7 mouse cellular contexts compared by ENCODE assay signal in the genomic region with DNA sequence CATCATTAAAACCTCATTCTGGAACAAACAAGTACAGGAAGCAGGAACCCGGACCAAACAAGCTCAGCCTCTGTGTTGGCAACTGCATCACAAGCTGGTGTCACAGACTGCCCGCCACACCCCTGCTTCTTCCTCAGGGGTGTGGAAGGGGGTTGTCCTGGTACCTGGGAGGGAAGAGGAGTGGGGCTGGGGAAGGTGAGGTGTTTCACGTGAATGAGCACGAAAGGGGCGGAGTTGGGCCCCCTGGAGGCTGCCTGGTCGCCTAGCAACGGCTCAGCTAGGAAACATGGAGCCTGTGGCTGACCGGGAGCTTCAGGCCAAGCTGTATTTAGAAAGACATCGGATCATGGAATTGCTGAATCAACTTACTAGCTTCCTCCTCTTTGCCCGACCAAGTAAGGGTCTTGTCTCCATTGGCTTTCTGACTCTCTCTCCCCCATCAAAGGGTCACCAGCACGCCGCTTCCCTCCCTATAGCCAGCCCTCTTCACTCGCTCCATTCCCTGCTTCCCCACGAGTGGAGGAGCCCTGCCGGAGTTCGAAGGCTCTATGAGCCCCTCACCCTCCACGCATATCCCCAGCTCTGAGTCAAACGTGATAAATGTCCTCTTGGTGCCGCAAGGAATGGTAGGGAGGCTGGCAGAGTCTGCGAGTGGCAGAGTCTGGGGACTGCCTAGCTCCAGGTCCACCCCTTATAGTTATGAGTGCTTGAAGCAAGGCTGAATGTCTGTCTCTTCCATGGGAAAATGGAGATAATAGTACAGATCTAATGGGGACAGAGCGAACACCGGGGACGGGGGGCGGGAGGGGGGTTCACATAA. TPM values are rescaled to one million over a fixed set of nuclear protein-coding genes. Genes with fewer than 3 reads are reported as not detected.
DNase-seq lines count a peak whose midpoint lies in the region; ATAC-seq and TF ChIP-seq lines count a peak whose summit lies in the region.

Gene Efcab10, plus strand, starts transcription at position 51 of the 820 bp plus-strand sequence.

- H3K9me3 ChIP-seq in E14TG2a.4 (ENCODE audit: low read length), result no peaks in the 10 kb centered on the region
- H3K9me3 ChIP-seq in kidney, postnatal 0 days (replicated peaks; ENCODE audit: low read length), result no peaks in the 10 kb centered on the region
- no peaks in the 10 kb centered on the region for H3K9me3 ChIP-seq in lung, embryonic 16.5 days (ENCODE audit: control insufficient read depth, low read length)

- peak within 1 kb of the TSS; percentile 64 for H3K4me2 ChIP-seq in kidney, postnatal 0 days (ENCODE audit: low read length)
- peak within 1 kb of the TSS; percentile 65 for H3K4me2 ChIP-seq in lung, embryonic 16.5 days (ENCODE audit: low read depth, low read length)

- TF ChIP-seq CTCF in E14TG2a.4 (conservative IDR thresholded peaks at IDR 0.05; ENCODE audit: low read length), result no peak
- TF ChIP-seq CTCF in kidney, postnatal 0 days (IDR thresholded peaks at IDR 0.05; ENCODE audit: low read depth), result 0 out of 2 replicates have a peak, but pooled peaks have one; percentile 4

- DNase-seq in R1 (ENCODE audit: low read depth, low spot score), result peak; percentile 86
- peak; percentile 39 for DNase-seq in forelimb bud, embryonic 11.5 days (ENCODE audit: low read depth, low spot score)
- DNase-seq in kidney, postnatal 0 days (ENCODE audit: low spot score), result peak; percentile 30
- DNase-seq in right cerebral cortex, postnatal 14 days, result peak; percentile 53

- peak within 1 kb of the TSS; percentile 37; the same call in 1 of the 2 replicates for H3K9ac ChIP-seq in kidney, postnatal 0 days (ENCODE audit: low read depth, low read length)
- peak within 1 kb of the TSS; percentile 50; the same call in 1 of the 2 replicates for H3K9ac ChIP-seq in lung, embryonic 16.5 days (ENCODE audit: low read length)

- no peak within 1 kb of the TSS for H3K27ac ChIP-seq in kidney, postnatal 0 days
- H3K27ac ChIP-seq in lung, embryonic 16.5 days (ENCODE audit: low read length), result no peak within 1 kb of the TSS

- peak within 1 kb of the TSS; percentile 76 for H3K4me3 ChIP-seq in E14TG2a.4 (replicated peaks; ENCODE audit: low read length)
- peak within 1 kb of the TSS; percentile 30 for H3K4me3 ChIP-seq in kidney, postnatal 0 days (replicated peaks; ENCODE audit: low read depth, low read length)
- peak within 1 kb of the TSS; percentile 30 for H3K4me3 ChIP-seq in lung, embryonic 16.5 days (ENCODE audit: low read length)

- ATAC-seq in kidney, postnatal 0 days (replicated peaks; ENCODE audit: low FRiP score, low read depth), result peak; percentile 59; the same call in 1 of the 2 replicates
- 0 out of 2 replicates have a peak, but pooled peaks have one; percentile 28 for ATAC-seq in lung, embryonic 16.5 days (ENCODE audit: low read depth)
- ATAC-seq in erythroblast, adult 5-6 weeks (replicated peaks; ENCODE audit: low FRiP score, poor library complexity, severe bottlenecking), result no peak

- H3K27me3 ChIP-seq in E14TG2a.4 (ENCODE audit: insufficient read depth, low read length), result no peaks in the 10 kb centered on the region
- H3K27me3 ChIP-seq in kidney, postnatal 0 days (ENCODE audit: insufficient read depth, low read length), result no peaks in the 10 kb centered on the region
- H3K27me3 ChIP-seq in lung, embryonic 16.5 days (ENCODE audit: control insufficient read depth, insufficient read depth, low read depth, low read length), result no peaks in the 10 kb centered on the region

- WGBS in kidney, postnatal 0 days, result 6% methylated on average over 24 of the region's 24 CpGs
- WGBS in lung, embryonic 16.5 days, result 11% methylated on average over 24 of the region's 24 CpGs

- peaks cover 26% of the 10 kb centered on the region for H3K4me1 ChIP-seq in E14TG2a.4 (replicated peaks; ENCODE audit: low read depth, low read length)
- peaks cover 8% of the 10 kb centered on the region; the same call in 1 of the 2 replicates for H3K4me1 ChIP-seq in kidney, postnatal 0 days (replicated peaks; ENCODE audit: insufficient read depth, low read length)
- H3K4me1 ChIP-seq in lung, embryonic 16.5 days (replicated peaks; ENCODE audit: control insufficient read depth, insufficient read depth, low read length), result peaks cover 7% of the 10 kb centered on the region; the same call in 1 of the 2 replicates

- no peaks in the 10 kb centered on the region for H3K36me3 ChIP-seq in E14TG2a.4 (ENCODE audit: insufficient read depth, low read length)
- H3K36me3 ChIP-seq in kidney, postnatal 0 days (ENCODE audit: insufficient read depth, low read length), result no peaks in the 10 kb centered on the region
- H3K36me3 ChIP-seq in lung, embryonic 16.5 days (ENCODE audit: control insufficient read depth, insufficient read depth, low read length), result no peaks in the 10 kb centered on the region

RNA-seq across cellular contexts. Expression of gene Efcab10, which starts in this region (rescaled TPM):
- polyA plus RNA-seq in kidney, postnatal 0 days (2015; fragmentation: Nextera tagmentation; extraction: Ambion mirVana), result 0.96 and 1.6 TPM in 2 replicates
- polyA plus RNA-seq in lung, embryonic 16.5 days (2015; fragmentation: Nextera tagmentation; extraction: Ambion mirVana), result 4.0 and 6.0 TPM in 2 replicates
- not detected in 2 replicates for total RNA-seq in erythroblast, adult 5-6 weeks (2015; ENCODE audit: low replicate concordance)
- total RNA-seq in erythroblast, adult 5-6 weeks (2017; ENCODE audit: low replicate concordance), result not detected in 2 replicates

Comparison
In these comparisons a context has a peak if more than half of its experiments do, and no peak if none do; other contexts are left out.
1. DNase-seq: peak in every context shown above with its lines; median percentile 86 in R1; 53 in right cerebral cortex, postnatal 14 days; 39 in forelimb bud, embryonic 11.5 days; 30 in kidney, postnatal 0 days.